Mouse (Mus musculus) 416B (cell line): ENCODE data around the gene Sowaha.

Source experiments
- DNase-seq: peaks from one replicate; pipeline ENCODE4 v3.0.0; 2011; ENCODE audit warnings: low read depth

The Sowaha gene

GRCm38 (mm10) chr11:53479783-53480301, at the start of gene Sowaha, which contains the start of gene Gm9945:
Gene Sowaha, minus strand, starts transcription at chr11:53480274.
Gene Gm9945, plus strand, starts transcription at chr11:53480166.
- no peak for DNase-seq

DNA sequence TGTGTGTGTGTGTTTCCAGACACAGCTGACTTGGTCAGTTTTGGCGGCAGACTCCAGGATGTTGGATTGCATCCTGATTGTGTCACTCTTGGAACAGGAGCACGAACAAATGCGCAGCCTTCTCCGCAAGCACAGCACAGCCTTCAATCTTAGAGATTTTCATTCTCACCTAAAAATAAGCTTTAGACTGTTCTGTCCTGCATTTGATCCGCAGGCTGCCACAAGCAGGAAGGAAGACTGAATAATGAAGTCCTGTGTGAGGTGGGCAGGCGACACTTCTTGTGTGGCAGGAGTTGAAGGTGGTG, 49.1 kb upstream of the Sowaha start:
- peak; percentile 19 for DNase-seq

DNA sequence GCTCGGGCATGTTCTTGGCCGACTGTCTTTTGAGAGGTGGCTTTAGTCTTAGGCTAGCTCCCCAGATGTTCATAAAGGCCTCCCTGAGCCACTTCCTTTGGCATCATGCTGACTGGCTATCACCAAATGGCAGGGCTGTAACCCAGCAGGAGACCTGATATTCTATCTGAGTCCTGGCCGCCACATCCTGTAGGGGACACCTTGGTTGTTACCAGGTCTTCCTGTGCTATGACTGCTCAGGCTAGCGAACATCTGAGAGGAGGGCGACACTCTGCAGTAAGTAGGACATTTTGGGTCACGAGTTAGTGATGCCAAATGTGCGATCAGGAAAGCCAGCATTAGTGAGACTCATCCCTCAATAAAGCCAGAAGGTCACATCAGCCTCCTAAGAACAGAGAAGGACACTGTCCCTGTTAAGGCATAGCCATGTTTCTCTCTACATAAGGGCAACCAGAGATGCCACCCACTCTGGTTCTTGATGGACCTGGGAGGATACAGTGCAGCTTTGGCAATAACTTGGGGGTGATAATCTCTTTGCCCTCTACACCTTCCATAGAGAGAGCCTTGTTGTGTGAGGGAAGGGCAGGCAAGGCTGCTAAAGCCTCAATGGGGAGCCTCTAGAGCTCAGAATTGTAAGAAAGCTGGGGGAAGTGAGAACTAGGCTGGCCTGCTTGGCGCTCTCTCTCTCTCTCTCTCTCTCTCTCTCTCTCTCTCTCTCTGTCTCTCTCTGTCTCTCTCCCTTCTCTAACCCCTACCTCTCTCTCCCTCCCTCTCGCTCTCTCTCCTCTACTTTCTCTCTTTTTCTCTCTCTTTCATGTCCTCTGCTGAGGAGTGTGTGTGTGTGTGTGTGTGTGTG, 48.6 kb upstream of the Sowaha start:
- DNase-seq: peak; percentile 84

DNA sequence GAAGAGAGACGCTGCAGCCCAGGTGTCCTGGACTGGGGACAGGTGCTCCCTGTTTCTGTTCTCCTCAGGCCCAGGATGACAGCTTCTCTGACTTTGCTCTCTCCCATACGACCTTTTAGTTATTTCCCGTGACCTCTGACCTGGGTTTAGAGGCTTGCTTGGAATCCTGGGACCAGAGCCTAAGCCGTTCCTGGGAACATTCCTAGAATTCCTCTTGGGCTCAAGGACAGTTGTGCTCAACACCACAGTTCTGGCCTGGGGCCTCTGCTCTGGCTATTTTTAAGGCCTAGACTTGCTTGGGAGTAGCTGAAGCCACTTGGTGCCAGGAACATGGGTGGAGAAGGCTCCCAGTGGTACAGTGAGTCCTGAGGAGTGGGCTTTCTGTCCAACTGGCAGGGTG, 45.4 kb upstream of the Sowaha start:
- no peak for DNase-seq

DNA sequence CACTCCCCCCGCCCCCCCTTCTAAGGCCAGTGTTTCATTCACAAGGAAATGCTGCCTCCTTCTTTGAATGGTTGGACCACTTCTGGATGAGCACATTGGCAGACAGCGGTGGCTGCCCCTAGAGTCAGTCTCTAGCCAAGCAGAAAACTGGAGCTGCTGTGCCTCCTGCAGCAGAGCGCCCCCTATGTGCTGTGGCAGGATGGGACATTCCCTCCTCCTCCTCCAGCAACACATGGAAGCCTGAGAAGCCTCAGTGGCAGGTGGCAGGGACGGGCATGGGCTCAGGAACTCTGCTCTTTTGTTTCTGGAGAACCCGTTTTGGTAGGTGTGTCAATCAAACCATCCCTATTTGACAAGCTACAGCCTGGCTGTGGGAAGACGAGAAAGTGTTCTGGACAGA, 44.8 kb upstream of the Sowaha start:
- peak; percentile 46 for DNase-seq

GRCm38 (mm10) chr11:53523545-53524405, 43.7 kb upstream of the Sowaha start:
- no peak for DNase-seq

- no peak for DNase-seq
Observed at GRCm38 (mm10) chr11:53522930-53523329, 42.9 kb upstream of the Sowaha start.

DNA sequence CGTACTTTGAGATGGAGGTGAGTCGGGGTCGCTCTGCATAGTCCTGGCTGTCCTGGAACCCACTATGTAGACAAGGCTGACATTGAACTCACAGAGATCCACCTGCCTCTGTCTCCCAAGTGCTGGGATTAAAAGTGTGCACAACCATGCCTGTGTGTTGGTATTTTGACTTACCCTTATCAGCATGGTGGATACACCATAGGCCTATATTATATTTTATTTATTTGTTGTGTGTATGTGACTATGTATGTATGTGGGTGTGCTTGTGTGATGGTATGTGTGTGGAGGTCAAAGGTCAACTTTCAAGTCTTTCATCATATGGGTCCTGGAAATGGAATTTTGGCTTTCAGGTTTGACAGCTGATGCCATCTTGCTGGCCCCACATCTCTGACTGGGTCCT, 42.3 kb upstream of the Sowaha start:
- no peak for DNase-seq

GRCm38 (mm10) chr11:53521821-53522131, 41.7 kb upstream of the Sowaha start:
- no peak for DNase-seq

DNA sequence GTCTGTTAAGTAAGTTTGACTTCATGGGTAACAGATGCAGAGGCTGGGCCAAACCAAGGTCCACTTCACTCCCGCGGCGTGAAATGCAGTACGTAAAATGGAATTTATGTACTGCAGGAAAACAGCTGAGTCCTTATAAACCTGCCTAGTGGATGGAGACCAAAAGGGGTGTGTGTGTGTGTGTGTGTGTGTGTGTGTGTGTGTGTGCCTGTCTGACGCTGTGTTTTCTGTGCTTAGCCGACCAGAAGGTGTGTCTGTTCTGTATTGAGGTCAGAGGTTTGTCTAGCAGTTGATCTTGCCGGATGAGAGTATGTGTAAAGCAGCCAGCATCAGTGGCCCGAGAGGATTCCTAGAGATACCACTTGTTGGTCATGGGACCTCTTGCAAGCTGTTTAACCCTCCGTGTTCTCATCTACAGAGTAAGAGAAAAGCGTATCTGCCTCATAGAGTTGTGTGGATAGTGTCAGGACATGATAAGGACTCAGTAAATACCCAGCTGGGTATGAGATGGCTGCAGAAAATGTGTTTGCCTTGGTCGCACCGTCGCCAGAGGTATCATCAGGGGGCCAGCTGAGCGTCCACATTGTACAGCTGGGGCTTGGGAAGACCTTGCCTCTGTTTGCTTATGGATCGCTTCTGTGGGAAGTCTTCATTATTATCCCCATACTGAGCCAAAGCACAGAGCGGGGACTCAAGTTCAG, 41.2 kb upstream of the Sowaha start:
- DNase-seq: peak; percentile 29

- peak; percentile 73 for DNase-seq
Observed at GRCm38 (mm10) chr11:53520122-53520978, 40.3 kb upstream of the Sowaha start.

- DNase-seq: peak; percentile 26
Observed at GRCm38 (mm10) chr11:53519207-53520121, 39.4 kb upstream of the Sowaha start, which contains the start of gene Sept8. Gene Sept8, plus strand, starts transcription at chr11:53519257.

GRCm38 (mm10) chr11:53518759-53519158, 38.7 kb upstream of the Sowaha start:
- DNase-seq: peak; percentile 48

DNA sequence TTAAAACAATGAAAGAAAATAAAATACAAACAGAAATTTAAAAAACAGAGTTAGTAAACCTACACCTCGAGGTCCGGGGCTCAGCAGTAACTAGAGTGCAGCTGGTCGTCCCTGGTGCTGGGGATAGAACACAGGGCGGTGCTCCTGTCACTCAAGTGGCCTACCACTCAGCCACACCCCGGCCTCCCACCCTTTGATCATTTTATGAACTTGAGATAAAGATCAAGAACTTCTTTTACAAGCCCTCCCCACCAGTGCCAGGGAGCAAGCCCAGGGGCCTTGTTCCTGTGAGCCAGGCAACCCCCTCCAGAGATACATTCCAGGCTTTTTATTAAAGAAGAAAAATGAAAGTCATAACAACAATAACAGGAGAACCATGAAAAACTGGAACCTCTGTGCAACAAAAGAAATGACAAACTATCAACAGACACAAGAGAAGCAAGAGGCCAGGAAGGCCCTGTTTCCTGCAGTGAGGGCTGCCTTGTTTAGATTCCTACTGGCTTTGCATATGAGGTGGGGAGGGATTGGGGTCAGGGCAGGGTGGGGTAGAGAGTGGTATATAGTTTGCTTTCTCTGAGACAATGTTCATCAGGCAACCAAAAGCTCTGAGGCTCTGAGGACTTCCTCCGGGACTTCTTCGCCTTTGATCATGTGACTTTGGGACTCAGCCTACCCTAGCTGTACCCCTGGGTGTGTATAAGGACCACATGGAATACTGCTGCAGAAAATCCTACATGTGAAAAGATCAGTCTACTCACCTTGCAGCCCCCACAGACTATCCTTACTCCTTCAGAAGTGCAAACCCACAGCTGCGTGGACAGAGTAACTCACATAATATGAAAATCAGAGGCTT, 36.9 kb upstream of the Sowaha start:
- peak; percentile 77 for DNase-seq

DNA sequence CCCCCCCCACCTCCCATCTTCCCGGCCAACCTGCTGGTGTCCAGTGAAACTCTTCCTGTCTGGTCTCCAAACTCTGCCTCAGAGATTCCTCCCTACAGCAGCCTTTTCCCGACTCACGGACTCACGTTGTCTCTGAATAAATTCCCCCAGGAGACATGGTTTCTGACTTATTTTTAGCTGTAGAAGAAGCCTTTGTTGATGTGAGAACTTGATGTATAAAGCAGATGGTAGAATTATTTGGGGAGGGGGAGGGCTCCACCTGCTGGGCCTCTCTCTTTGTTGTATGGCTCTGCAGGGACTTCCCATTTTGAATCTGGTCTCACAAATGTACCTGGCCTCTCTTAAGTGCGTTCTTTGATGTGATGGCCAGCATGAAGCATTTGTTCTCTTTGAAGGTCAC, 30.3 kb upstream of the Sowaha start:
- DNase-seq: no peak

- DNase-seq: no peak
Observed at GRCm38 (mm10) chr11:53508591-53508990, 28.5 kb upstream of the Sowaha start.

DNA sequence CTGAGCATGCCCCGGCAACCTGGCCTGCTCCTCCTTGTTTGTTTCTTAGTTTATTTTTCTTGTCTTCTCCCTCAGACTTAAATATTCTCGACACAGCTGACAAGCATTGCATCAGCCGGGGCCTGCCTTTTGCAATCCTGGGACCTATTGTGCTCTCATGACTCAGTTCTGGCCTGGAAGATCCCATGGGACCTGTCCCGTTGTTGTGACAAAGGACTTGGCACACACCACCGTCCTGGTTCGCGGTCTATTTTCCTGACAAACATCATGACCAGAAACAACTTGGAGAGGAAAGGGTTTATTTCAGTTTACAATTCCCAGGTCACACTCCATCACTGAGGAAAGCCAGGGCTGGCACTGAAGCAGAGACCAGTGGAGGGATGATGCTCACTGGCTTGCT, 28.1 kb upstream of the Sowaha start:
- no peak for DNase-seq

GRCm38 (mm10) chr11:53507098-53507805, 27.2 kb upstream of the Sowaha start:
- no peak for DNase-seq
